Mouse (Mus musculus): ENCODE measurements at regions not wholly inside any gene's neighbourhood (a gene's known extent, or its start where the extent isn't known, plus 50 kb on each side); places are given as distances from the start of the nearest gene placed in this dataset.

DNA sequence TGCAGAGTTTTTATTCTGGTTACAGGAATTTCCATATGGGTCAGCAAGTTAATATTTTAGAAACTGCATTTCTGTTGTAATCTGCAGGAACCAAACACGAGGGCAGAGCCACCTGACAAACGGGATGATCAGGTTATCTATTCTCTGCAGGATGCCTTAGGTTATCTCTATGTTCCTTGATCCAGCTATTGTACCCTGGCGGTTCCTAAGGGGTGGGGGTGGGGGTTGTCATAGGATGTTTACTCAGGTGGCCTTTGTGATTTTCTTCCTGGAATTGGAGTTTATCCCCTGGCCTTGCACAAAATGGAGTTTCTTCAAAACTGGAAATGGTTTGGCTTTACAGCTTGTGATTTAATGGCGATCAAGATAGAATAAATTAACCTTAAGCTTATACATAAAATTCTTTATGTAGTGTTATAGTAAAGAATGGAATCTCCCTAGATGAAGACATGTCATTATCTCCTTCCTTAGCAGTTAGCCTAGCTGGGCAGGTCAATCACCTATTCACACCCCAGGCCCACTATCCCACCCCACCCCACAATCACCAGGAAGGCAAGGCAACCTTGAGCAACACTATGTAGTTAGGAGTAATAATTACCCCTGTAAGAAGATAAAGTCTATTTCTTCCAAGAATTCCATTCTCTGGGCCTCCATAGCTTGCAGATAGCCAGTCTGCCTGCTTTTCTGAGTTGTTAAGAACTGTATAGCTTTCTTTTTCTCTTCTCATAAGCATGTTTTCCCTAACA, 192.3 kb upstream of the B430218F22Rik start:
- no peak for DNase-seq (ENCODE audit: low spot score)

DNA sequence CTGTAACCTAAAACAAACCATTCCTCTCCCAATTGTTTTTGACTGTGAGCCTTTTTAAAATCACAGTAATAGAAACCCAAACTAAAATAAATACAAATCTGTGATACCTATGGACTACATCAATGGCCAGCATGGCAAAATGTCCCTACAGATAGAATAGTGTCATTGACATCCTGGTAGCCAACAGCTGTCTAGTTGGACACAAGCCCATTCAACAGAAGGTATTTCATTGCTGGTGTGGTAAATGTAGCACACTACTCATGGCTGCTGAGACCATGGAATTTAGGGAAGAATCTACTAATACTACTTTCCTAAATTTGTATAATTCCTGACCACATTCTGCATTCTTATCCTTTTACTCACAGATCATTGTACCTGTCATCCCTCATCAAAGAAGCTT, 178.3 kb upstream of the B430218F22Rik start:
- no peak for DNase-seq (ENCODE audit: low spot score)

GRCm38 (mm10) chr13:118227354-118227753, 159.1 kb upstream of the B430218F22Rik start:
- peak; percentile 4 for DNase-seq (ENCODE audit: low spot score)

DNA sequence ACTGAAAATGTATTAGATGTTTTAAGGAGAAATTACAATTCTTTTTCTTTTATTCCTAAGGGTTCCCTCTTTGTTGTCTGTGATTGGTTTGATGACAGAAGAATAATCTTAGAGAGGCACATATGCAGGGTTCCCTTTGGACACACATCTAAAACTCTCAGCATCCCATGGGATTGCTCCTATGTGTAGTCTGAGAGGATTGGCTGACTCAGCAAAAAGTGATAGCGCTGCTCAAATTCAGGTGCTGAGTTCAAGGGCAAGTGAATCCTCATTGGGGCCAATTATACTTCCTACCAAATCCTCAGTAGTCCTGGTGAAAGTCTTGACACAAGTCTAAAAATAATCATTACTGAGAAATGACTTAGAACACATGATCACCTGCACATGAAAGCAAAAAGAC, 148.5 kb upstream of the B430218F22Rik start:
- no peak for DNase-seq (ENCODE audit: low spot score)

DNA sequence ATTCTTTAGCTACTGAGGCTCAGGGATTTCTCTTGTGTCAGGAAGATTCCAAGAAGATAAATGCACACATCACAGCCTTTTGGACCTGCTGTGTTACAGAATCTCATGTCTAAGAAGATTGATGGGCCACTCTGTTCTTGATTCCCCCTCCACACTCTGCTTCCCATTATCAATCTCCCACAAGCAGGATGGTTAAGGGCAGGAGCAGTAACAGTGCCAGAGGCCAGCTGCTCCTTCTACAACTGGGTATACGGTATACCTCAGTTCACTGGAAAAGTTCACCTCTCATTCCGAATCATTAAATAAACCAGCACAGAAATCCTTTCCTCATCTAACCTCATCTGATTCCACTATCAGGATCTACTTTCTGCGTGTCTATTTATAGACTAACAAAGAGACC, 141.8 kb upstream of the B430218F22Rik start:
- no peak for DNase-seq (ENCODE audit: low spot score)

GRCm38 (mm10) chr13:118245546-118245945, 140.9 kb upstream of the B430218F22Rik start:
- no peak for DNase-seq (ENCODE audit: low spot score)

DNA sequence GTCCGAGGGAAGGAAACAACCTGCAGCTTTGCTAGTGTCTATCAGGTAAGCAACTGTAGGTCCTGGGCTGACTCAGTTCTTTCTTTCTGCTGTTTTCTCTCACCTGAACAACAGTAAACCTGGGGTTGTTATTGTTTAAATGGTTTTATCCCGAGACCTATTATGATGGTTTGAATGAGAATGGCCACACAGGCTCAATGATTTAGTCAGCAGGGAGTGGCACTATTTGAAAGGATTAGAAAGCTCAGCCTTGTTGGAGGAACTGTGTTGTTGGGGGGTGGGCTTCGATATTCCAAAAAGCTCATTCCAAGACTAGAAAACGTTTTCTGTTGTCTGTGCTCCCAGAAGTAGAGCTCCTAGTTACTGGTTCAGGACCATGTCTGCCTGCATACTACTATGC, 126.8 kb upstream of the B430218F22Rik start:
- DNase-seq (ENCODE audit: low spot score): no peak

DNA sequence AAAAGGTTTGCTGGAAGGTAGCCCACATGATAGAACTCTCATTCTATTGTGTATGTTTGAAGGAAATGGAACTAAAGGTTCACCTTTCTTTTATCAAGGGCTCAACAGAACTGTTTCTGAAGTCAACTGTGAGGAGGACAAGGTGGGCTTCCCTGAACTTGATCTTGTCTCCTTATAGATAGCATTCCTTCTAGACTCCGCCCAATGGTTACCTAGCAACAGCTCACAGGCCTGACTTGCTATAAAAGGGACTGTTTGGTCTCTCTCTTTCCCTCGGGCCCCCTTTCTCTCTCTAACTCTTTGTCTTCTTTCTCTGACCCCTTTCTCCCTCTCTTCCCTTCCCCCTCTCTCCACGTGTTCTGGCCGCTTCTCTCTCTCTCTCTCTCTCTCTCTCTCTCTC, 123.5 kb upstream of the B430218F22Rik start:
- DNase-seq (ENCODE audit: low spot score): no peak

- no peak for DNase-seq (ENCODE audit: low spot score)
These were observed 120.5 kb upstream of the B430218F22Rik start for GRCm38 (mm10) chr13:118265763-118266520.

- no peak for DNase-seq (ENCODE audit: low spot score)
These were observed 113.5 kb upstream of the B430218F22Rik start for GRCm38 (mm10) chr13:118272904-118273303.

DNA sequence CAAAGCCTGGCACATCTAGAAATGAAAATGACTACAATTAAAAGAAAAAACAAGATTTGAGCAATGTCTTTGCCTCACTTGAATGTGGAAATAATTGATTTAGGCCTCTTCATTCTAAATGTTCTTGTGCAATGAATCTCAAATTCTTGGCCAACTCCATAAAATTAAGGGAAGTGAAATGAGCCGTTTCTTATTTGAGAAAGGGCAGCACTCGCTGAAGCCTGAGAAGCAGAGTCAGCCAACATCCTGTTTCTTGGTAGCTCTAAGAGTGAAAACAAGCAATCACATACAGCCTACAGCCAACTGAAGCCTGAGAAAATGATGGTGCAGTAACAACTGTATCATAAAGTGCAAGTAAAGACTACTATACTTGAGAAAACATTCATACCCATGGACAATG, 105.5 kb upstream of the B430218F22Rik start:
- DNase-seq (ENCODE audit: low spot score): no peak

DNA sequence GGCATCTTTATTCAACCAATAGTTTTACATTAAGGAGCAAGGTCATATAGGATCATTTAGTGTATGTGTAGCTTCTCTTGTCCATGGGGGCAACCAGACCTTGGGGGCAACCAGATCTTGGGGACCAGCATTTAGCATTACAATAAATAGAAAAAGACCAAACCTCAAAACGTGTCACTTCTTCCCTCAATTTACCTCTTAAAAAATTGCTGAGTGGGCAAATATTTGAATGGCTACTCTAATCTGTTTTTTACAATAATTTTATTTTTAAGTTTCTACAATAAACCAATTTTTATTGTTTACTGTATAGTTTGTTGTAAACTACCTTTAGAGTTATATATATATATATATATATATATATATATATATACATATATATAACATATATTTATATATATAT, 92.7 kb upstream of the B430218F22Rik start:
- no peak for DNase-seq (ENCODE audit: low spot score)

- no peak for DNase-seq (ENCODE audit: low spot score)
These were observed 76.3 kb upstream of the B430218F22Rik start for GRCm38 (mm10) chr13:118310080-118310479.

- no peak for DNase-seq (ENCODE audit: low spot score)
These were observed 72.8 kb upstream of the B430218F22Rik start for GRCm38 (mm10) chr13:118313676-118314075.
